Mouse (Mus musculus): Measurements from ENCODE around the gene Nfic.

DNA sequence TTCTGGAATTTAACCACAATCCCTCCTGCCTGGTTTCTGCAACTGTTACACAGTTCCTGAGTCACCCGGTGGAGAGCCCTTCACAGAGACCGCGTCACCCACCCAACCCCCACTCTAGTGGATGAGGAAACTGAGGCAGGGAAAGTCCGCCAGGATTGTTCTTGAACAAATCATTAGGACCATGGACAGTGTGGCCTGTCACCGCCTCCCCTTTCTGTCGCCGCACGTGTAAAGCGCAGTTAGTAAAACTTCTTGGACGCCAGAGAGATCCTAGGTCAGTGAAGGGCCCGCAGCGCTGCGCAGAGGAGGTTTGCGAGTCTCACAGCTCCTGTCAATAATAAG is 2.5 kb downstream of the Nfic start:
- TF ChIP-seq CTCF (IDR thresholded peaks at IDR 0.05; ENCODE audit: low read depth, low read length) (no peak), POLR2A (IDR thresholded peaks at IDR 0.05; ENCODE audit: borderline replicate concordance, low read depth, low read length) (no peak)
